Mouse (Mus musculus) bone marrow macrophage, adult 2 months (primary cell): ENCODE measurements at regions not wholly inside any gene's neighbourhood (a gene's known extent, or its start where the extent isn't known, plus 50 kb on each side); places are given as distances from the start of the nearest gene placed in this dataset.

Experiments used
- CTCF ChIP-seq: IDR thresholded peaks from 2 replicates; pipeline ENCODE4 v1.5.1; 2012; ENCODE audit warnings: low read depth, mild to moderate bottlenecking, low read length, moderate library complexity
- POLR2A ChIP-seq: IDR thresholded peaks from 2 replicates; pipeline ENCODE4 v1.6.1; 2012; ENCODE audit warnings: mild to moderate bottlenecking, low read depth, low read length, borderline replicate concordance

DNA sequence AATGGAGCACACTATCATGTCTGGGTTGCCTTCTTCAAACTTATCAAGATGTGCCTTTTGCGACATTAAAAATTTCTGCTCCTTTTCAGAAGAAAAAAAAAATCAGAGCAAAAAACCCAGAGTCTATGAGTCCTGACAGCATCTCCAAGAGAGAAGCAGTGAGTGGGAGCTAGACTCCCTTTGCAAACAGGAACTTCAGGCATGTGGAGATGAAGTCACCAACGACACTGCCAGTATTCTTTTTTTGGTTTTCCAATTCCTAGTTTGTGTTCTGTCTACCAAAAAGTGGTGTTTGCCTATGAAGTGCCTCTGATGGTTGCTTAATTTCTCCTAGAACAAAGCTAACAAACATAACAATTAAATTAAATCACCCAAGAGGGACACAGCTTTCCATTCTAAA lies 457.2 kb upstream of the Nr2f1 start:
- no peak for TF ChIP-seq CTCF
- no peak for TF ChIP-seq POLR2A
